Mouse (Mus musculus) lung, postnatal 25 days (tissue): ENCODE measurements around the gene Tmem50b.
A peak's percentile ranks its signal among the peaks of the same experiment; 100 is the strongest.

ENCODE experiments used
- DNase-seq: peaks from one replicate; pipeline ENCODE4 v3.0.0; 2022; ENCODE audit warnings: low spot score

Tmem50b gene

GRCm38 (mm10) chr16:91609501-91610245, 12.1 kb upstream of the Tmem50b start:
- DNase-seq = peak; percentile 51

GRCm38 (mm10) chr16:91606958-91607357, 9.4 kb upstream of the Tmem50b start:
- DNase-seq = no peak

GRCm38 (mm10) chr16:91605156-91605555, 7.6 kb upstream of the Tmem50b start:
- no peak for DNase-seq

GRCm38 (mm10) chr16:91601693-91602092, 4.1 kb upstream of the Tmem50b start:
- DNase-seq = no peak

GRCm38 (mm10) chr16:91601081-91601480, 3.5 kb upstream of the Tmem50b start:
- peak; percentile 51 for DNase-seq

GRCm38 (mm10) chr16:91599242-91599641, 1.6 kb upstream of the Tmem50b start:
- no peak for DNase-seq

GRCm38 (mm10) chr16:91596779-91597671, 575 bp downstream of the Tmem50b start:
- peak; percentile 46 for DNase-seq

GRCm38 (mm10) chr16:91596397-91596778, 1.2 kb downstream of the Tmem50b start:
- peak; percentile 36 for DNase-seq

- DNase-seq = no peak
These were observed 2.5 kb downstream of the Tmem50b start for GRCm38 (mm10) chr16:91595076-91595475.

GRCm38 (mm10) chr16:91593262-91593661, 4.3 kb downstream of the Tmem50b start:
- DNase-seq = no peak

GRCm38 (mm10) chr16:91592162-91592561, 5.4 kb downstream of the Tmem50b start:
- DNase-seq = no peak

GRCm38 (mm10) chr16:91588703-91589102, 8.9 kb downstream of the Tmem50b start:
- DNase-seq = no peak

GRCm38 (mm10) chr16:91587730-91588453, 9.7 kb downstream of the Tmem50b start:
- no peak for DNase-seq

GRCm38 (mm10) chr16:91586244-91586643, 11.4 kb downstream of the Tmem50b start:
- DNase-seq = no peak

GRCm38 (mm10) chr16:91585617-91586016, 12.0 kb downstream of the Tmem50b start:
- no peak for DNase-seq

GRCm38 (mm10) chr16:91582307-91582706, 15.3 kb downstream of the Tmem50b start:
- DNase-seq = no peak

GRCm38 (mm10) chr16:91578980-91579720, 18.4 kb downstream of the Tmem50b start:
- no peak for DNase-seq

- DNase-seq = no peak
These were observed 22.4 kb downstream of the Tmem50b start for GRCm38 (mm10) chr16:91575151-91575550.

- no peak for DNase-seq
These were observed 26.5 kb downstream of the Tmem50b start for GRCm38 (mm10) chr16:91571105-91571504.

- no peak for DNase-seq
These were observed 28.6 kb downstream of the Tmem50b start for GRCm38 (mm10) chr16:91568960-91569359.

GRCm38 (mm10) chr16:91566002-91566401, 31.6 kb downstream of the Tmem50b start:
- no peak for DNase-seq
